Mouse (Mus musculus) lung, postnatal 0 days (tissue): Measurements from ENCODE around the gene 1700017B05Rik. TPM values are rescaled to one million over a fixed set of nuclear protein-coding genes. Genes with fewer than 3 reads are reported as not detected.

Experiments used
- ATAC-seq: fragments of 200-750 bp; cut with Nextera tagmentation; 2 replicates; pipeline ENCODE4 v1.8.0; 2017; ENCODE audit warnings: moderate library complexity
- DNase-seq: peaks from one replicate; pipeline ENCODE4 v3.0.0-alpha.2; 2016; ENCODE audit warnings: low spot score
- H3K27ac ChIP-seq: fragments of 300-500 bp; sonication (generic); 2 replicates; pipeline ENCODE4 v1.5.1; 2014; ENCODE audit warnings: antibody characterized with exemption, mild to moderate bottlenecking, low read length, mixed read lengths
- H3K27me3 ChIP-seq: fragments of 300-500 bp; sonication (generic); replicated peaks from 2 replicates; pipeline ENCODE4 v1.6.1; 2014; ENCODE audit warnings: low read length, mixed read lengths; ENCODE audit not compliant: insufficient read depth
- H3K36me3 ChIP-seq: fragments of 300-500 bp; sonication (generic); 2 replicates; pipeline ENCODE4 v1.6.1; 2014; ENCODE audit warnings: low read length, mixed read lengths; ENCODE audit not compliant: insufficient read depth
- H3K4me1 ChIP-seq: fragments of 300-500 bp; sonication (generic); 2 replicates; pipeline ENCODE4 v1.6.1; 2014; ENCODE audit warnings: antibody characterized with exemption, low read depth, low read length, mixed read lengths; ENCODE audit not compliant: insufficient read depth
- H3K4me2 ChIP-seq: fragments of 300-500 bp; sonication (generic); replicated peaks from 2 replicates; pipeline ENCODE4 v1.6.1; 2014; ENCODE audit warnings: low read depth, mild to moderate bottlenecking, low read length, moderate library complexity, mixed read lengths
- H3K4me3 ChIP-seq: fragments of 300-500 bp; sonication (generic); 2 replicates; pipeline ENCODE4 v1.5.1; 2014; ENCODE audit warnings: low read depth, low read length
- H3K9ac ChIP-seq: fragments of 300-500 bp; sonication (generic); replicated peaks from 2 replicates; pipeline ENCODE4 v1.6.1; 2014; ENCODE audit warnings: low read depth, mild to moderate bottlenecking
- H3K9me3 ChIP-seq: fragments of 300-500 bp; sonication (generic); 2 replicates; pipeline ENCODE4 v1.6.1; 2016; ENCODE audit warnings: low read length, mixed read lengths
- CTCF ChIP-seq: IDR thresholded peaks from 2 replicates; pipeline ENCODE4 v1.5.1; 2016; ENCODE audit warnings: antibody characterized with exemption, mild to moderate bottlenecking
- EP300 ChIP-seq: IDR thresholded peaks from 2 replicates; pipeline ENCODE4 v1.6.1; 2016; ENCODE audit warnings: antibody characterized with exemption, mild to moderate bottlenecking, control low read depth
- WGBS: fragments of 180-500 bp; shearing (Covaris S2); extraction: QIAGEN DNeasy Blood & Tissue Kit; methylation state at CpG from one replicate; pipeline ENCODE4 v1.1.7; 2014; 5-methylcytosine and 5-hydroxymethylcytosine counted together
- polyA plus RNA-seq: library from polyadenylated mRNA; unstranded; fragments of >200 nt; fragmentation: Nextera tagmentation; extraction: Ambion mirVana; gene quantifications from 2 replicates; pipeline ENCODE4 v1.2.1, GENCODE M21; 2015

Gene 1700017B05Rik
- polyA plus RNA-seq, 1 experiment from 2014 or later: 15.6 TPM

- Histone ChIP-seq H3K9me3 (no peaks in the 10 kb centered on the region), H3K4me2 (peak overlapping the region; percentile 90), H3K27ac (peak overlapping the region; percentile 89), H3K36me3 (peaks cover 23% of the 10 kb centered on the region), H3K27me3 (no peaks in the 10 kb centered on the region), H3K4me3 (peak overlapping the region; percentile 79), H3K9ac (peak overlapping the region; percentile 91), H3K4me1 (peaks cover 8% of the 10 kb centered on the region)
- ATAC-seq (peak; percentile 30), DNase-seq (peak; percentile 65)
- no peak for TF ChIP-seq EP300
- TF ChIP-seq CTCF: no peak
- WGBS: under 1% methylated on average over 25 of the region's 26 CpGs
Observed at GRCm38 (mm10) chr9:57261516-57261912, 898 bp downstream of the 1700017B05Rik start.

- Histone ChIP-seq H3K4me3 (peak overlapping the region; percentile 79), H3K36me3 (peaks cover 29% of the 10 kb centered on the region), H3K9ac (peak overlapping the region; percentile 91), H3K4me1 (peaks cover 8% of the 10 kb centered on the region), H3K27me3 (no peaks in the 10 kb centered on the region), H3K9me3 (no peaks in the 10 kb centered on the region), H3K27ac (peak overlapping the region; percentile 89; the same call in 1 of the 2 replicates), H3K4me2 (peak overlapping the region; percentile 90)
- 17% methylated on average over 12 of the region's 12 CpGs for WGBS
- DNase-seq (peak; percentile 46), ATAC-seq (no peak)
- TF ChIP-seq CTCF (no peak), EP300 (no peak)
Observed at GRCm38 (mm10) chr9:57260940-57261339, 1.5 kb downstream of the 1700017B05Rik start.

GRCm38 (mm10) chr9:57259736-57260135, 2.7 kb downstream of the 1700017B05Rik start:
- Histone ChIP-seq H3K9ac (no peak overlapping the region), H3K4me3 (no peak overlapping the region), H3K4me2 (peak overlapping the region; percentile 90; the same call in 1 of the 2 replicates), H3K36me3 (peaks cover 32% of the 10 kb centered on the region), H3K27ac (no peak overlapping the region), H3K4me1 (peaks cover 8% of the 10 kb centered on the region), H3K27me3 (no peaks in the 10 kb centered on the region), H3K9me3 (no peaks in the 10 kb centered on the region)
- WGBS: 3% methylated on average over 3 of the region's 3 CpGs
- ATAC-seq (peak; percentile 32), DNase-seq (peak; percentile 95)
- TF ChIP-seq EP300 (peak; percentile 38; the same call in 1 of the 2 replicates), CTCF (peak; percentile 99)

GRCm38 (mm10) chr9:57257627-57258026, 4.8 kb downstream of the 1700017B05Rik start:
- no peak overlapping the region for H3K4me2 ChIP-seq
- no peak for DNase-seq
- peaks cover 12% of the 10 kb centered on the region for H3K4me1 ChIP-seq
- peaks cover 49% of the 10 kb centered on the region for H3K36me3 ChIP-seq
- no peaks in the 10 kb centered on the region for H3K27me3 ChIP-seq
- H3K27ac ChIP-seq: no peak overlapping the region
- no peak overlapping the region for H3K9ac ChIP-seq
- no peak for ATAC-seq
- 84% methylated on average over 9 of the region's 9 CpGs for WGBS
- TF ChIP-seq CTCF (no peak), EP300 (no peak)
- H3K4me3 ChIP-seq: no peak overlapping the region
- H3K9me3 ChIP-seq: no peaks in the 10 kb centered on the region

- H3K4me1 ChIP-seq: peaks cover 12% of the 10 kb centered on the region
- TF ChIP-seq CTCF: no peak
- TF ChIP-seq EP300: no peak
- H3K9ac ChIP-seq: no peak overlapping the region
- ATAC-seq (no peak), DNase-seq (no peak)
- H3K4me3 ChIP-seq: no peak overlapping the region
- H3K27me3 ChIP-seq: no peaks in the 10 kb centered on the region
- WGBS: 93% methylated on average over 11 of the region's 11 CpGs
- no peak overlapping the region for H3K4me2 ChIP-seq
- H3K36me3 ChIP-seq: peaks cover 55% of the 10 kb centered on the region
- no peaks in the 10 kb centered on the region for H3K9me3 ChIP-seq
- H3K27ac ChIP-seq: no peak overlapping the region
Observed at GRCm38 (mm10) chr9:57256861-57257260, 5.6 kb downstream of the 1700017B05Rik start.

GRCm38 (mm10) chr9:57256309-57256708, 6.1 kb downstream of the 1700017B05Rik start:
- Histone ChIP-seq H3K27ac (no peak overlapping the region), H3K9ac (no peak overlapping the region), H3K27me3 (no peaks in the 10 kb centered on the region), H3K4me2 (no peak overlapping the region), H3K9me3 (no peaks in the 10 kb centered on the region), H3K36me3 (peaks cover 55% of the 10 kb centered on the region), H3K4me3 (no peak overlapping the region), H3K4me1 (peaks cover 12% of the 10 kb centered on the region)
- ATAC-seq (no peak), DNase-seq (no peak)
- TF ChIP-seq CTCF (no peak), EP300 (no peak)
- 93% methylated on average over 20 of the region's 20 CpGs for WGBS
